Mouse (Mus musculus) neural tube, embryonic 13.5 days (tissue): Measurements from ENCODE around the gene Rnaseh2b. TPM values are rescaled to one million over a fixed set of nuclear protein-coding genes. Genes with fewer than 3 reads are reported as not detected.

Experiments used
- ATAC-seq: fragments of 200-750 bp; cut with Nextera tagmentation; 2 replicates; pipeline ENCODE4 v1.8.0; 2017; ENCODE audit warnings: low read depth, mild to moderate bottlenecking, moderate TSS enrichment, moderate library complexity
- H3K27ac ChIP-seq: fragments of 300-500 bp; sonication (generic); replicated peaks from 2 replicates; pipeline ENCODE4 v1.5.1; 2015; ENCODE audit warnings: moderate library complexity, mild to moderate bottlenecking, inconsistent platforms
- H3K27me3 ChIP-seq: fragments of 300-500 bp; sonication (generic); 2 replicates; pipeline ENCODE4 v1.6.1; 2015; ENCODE audit warnings: mild to moderate bottlenecking, inconsistent platforms
- H3K36me3 ChIP-seq: fragments of 300-500 bp; sonication (generic); 2 replicates; pipeline ENCODE4 v1.6.1; 2015; ENCODE audit warnings: mild to moderate bottlenecking, inconsistent platforms
- H3K4me1 ChIP-seq: fragments of 300-500 bp; sonication (generic); replicated peaks from 2 replicates; pipeline ENCODE4 v1.6.1; 2015; ENCODE audit warnings: inconsistent platforms
- H3K4me2 ChIP-seq: fragments of 300-500 bp; sonication (generic); 2 replicates; pipeline ENCODE4 v1.6.1; 2015; ENCODE audit warnings: inconsistent platforms, mild to moderate bottlenecking, moderate library complexity
- H3K4me3 ChIP-seq: fragments of 300-500 bp; sonication (generic); 2 replicates; pipeline ENCODE4 v1.5.1; 2015; ENCODE audit warnings: mild to moderate bottlenecking, inconsistent platforms
- H3K9ac ChIP-seq: fragments of 300-500 bp; sonication (generic); 2 replicates; pipeline ENCODE4 v1.6.1; 2015; ENCODE audit warnings: moderate library complexity, mild to moderate bottlenecking, inconsistent platforms
- H3K9me3 ChIP-seq: fragments of 300-500 bp; sonication (generic); 2 replicates; pipeline ENCODE4 v1.6.1; 2016; ENCODE audit warnings: inconsistent platforms
- WGBS: fragments of 180-500 bp; shearing (Covaris S2); methylation state at CpG from one replicate; pipeline ENCODE4 v1.1.7; 2015; 5-methylcytosine and 5-hydroxymethylcytosine counted together
- polyA plus RNA-seq: library from polyadenylated mRNA; unstranded; fragments of >200 nt; fragmentation: Nextera tagmentation; extraction: Ambion mirVana; gene quantifications from 2 replicates; pipeline ENCODE4 v1.2.1, GENCODE M21; 2015

Rnaseh2b gene
- polyA plus RNA-seq, 1 experiment from 2014 or later: 31.0 TPM

- Histone ChIP-seq H3K9me3 (no peaks in the 10 kb centered on the region; the same call in 1 of the 2 replicates), H3K36me3 (no peaks in the 10 kb centered on the region), H3K4me3 (no peak overlapping the region), H3K27ac (no peak overlapping the region), H3K9ac (no peak overlapping the region), H3K4me1 (no peaks in the 10 kb centered on the region), H3K27me3 (no peaks in the 10 kb centered on the region), H3K4me2 (no peak overlapping the region)
- WGBS: 88% methylated on average over 12 of the region's 12 CpGs
- ATAC-seq: no peak
Observed at GRCm38 (mm10) chr14:62270698-62271396, 21.5 kb upstream of the Rnaseh2b start.

GRCm38 (mm10) chr14:62273604-62274003, 18.8 kb upstream of the Rnaseh2b start:
- no peak overlapping the region for H3K4me3 ChIP-seq
- H3K4me2 ChIP-seq: no peak overlapping the region
- H3K4me1 ChIP-seq: no peaks in the 10 kb centered on the region
- no peaks in the 10 kb centered on the region; the same call in 1 of the 2 replicates for H3K9me3 ChIP-seq
- no peak overlapping the region for H3K9ac ChIP-seq
- no peak overlapping the region for H3K27ac ChIP-seq
- ATAC-seq: no peak
- 94% methylated on average over 3 of the region's 3 CpGs for WGBS
- H3K27me3 ChIP-seq: no peaks in the 10 kb centered on the region
- no peaks in the 10 kb centered on the region for H3K36me3 ChIP-seq

- no peak overlapping the region for H3K27ac ChIP-seq
- WGBS: 76% methylated on average over 2 of the region's 2 CpGs
- peaks cover 5% of the 10 kb centered on the region; the same call in 1 of the 2 replicates for H3K4me1 ChIP-seq
- H3K9ac ChIP-seq: no peak overlapping the region
- H3K36me3 ChIP-seq: no peaks in the 10 kb centered on the region
- no peak overlapping the region for H3K4me2 ChIP-seq
- H3K27me3 ChIP-seq: no peaks in the 10 kb centered on the region
- no peak for ATAC-seq
- no peak overlapping the region for H3K4me3 ChIP-seq
- H3K9me3 ChIP-seq: no peaks in the 10 kb centered on the region
Observed at GRCm38 (mm10) chr14:62282974-62283373, 9.4 kb upstream of the Rnaseh2b start.

- no peak overlapping the region for H3K4me3 ChIP-seq
- no peak overlapping the region for H3K27ac ChIP-seq
- no peak overlapping the region for H3K9ac ChIP-seq
- no peak for ATAC-seq
- peaks cover 14% of the 10 kb centered on the region; the same call in 1 of the 2 replicates for H3K4me1 ChIP-seq
- no peaks in the 10 kb centered on the region for H3K36me3 ChIP-seq
- 95% methylated on average over 3 of the region's 3 CpGs for WGBS
- H3K27me3 ChIP-seq: peaks cover 4% of the 10 kb centered on the region; the same call in 1 of the 2 replicates
- no peaks in the 10 kb centered on the region for H3K9me3 ChIP-seq
- H3K4me2 ChIP-seq: no peak overlapping the region
Observed at GRCm38 (mm10) chr14:62288731-62289130, 3.7 kb upstream of the Rnaseh2b start.

GRCm38 (mm10) chr14:62291406-62291987, 892 bp upstream of the Rnaseh2b start:
- 93% methylated on average over 1 of the region's 1 CpGs for WGBS
- Histone ChIP-seq H3K4me3 (no peak overlapping the region), H3K4me2 (peak overlapping the region; percentile 99)

GRCm38 (mm10) chr14:62292166-62292487, 262 bp upstream of the Rnaseh2b start:
- Histone ChIP-seq H3K36me3 (no peaks in the 10 kb centered on the region), H3K9me3 (no peaks in the 10 kb centered on the region), H3K4me2 (peak overlapping the region; percentile 99), H3K4me3 (peak overlapping the region; percentile 57), H3K9ac (peak overlapping the region; percentile 84), H3K4me1 (peaks cover 14% of the 10 kb centered on the region; the same call in 1 of the 2 replicates), H3K27ac (no peak overlapping the region), H3K27me3 (peaks cover 4% of the 10 kb centered on the region; the same call in 1 of the 2 replicates)
- 44% methylated on average over 6 of the region's 7 CpGs for WGBS
- ATAC-seq: peak; percentile 19; the same call in 1 of the 2 replicates

More at GRCm38 (mm10) chr14:62291406-62291987, 892 bp upstream of the Rnaseh2b start:
- ATAC-seq: no peak
- no peaks in the 10 kb centered on the region for H3K36me3 ChIP-seq
- peaks cover 14% of the 10 kb centered on the region; the same call in 1 of the 2 replicates for H3K4me1 ChIP-seq
- no peaks in the 10 kb centered on the region for H3K9me3 ChIP-seq
- peaks cover 4% of the 10 kb centered on the region; the same call in 1 of the 2 replicates for H3K27me3 ChIP-seq
- H3K27ac ChIP-seq: no peak overlapping the region
- no peak overlapping the region for H3K9ac ChIP-seq

- H3K4me3 ChIP-seq: no peak overlapping the region
- no peak for ATAC-seq
- WGBS: 90% methylated on average over 1 of the region's 1 CpGs
Observed at GRCm38 (mm10) chr14:62298808-62299207, 6.4 kb downstream of the Rnaseh2b start.

GRCm38 (mm10) chr14:62300031-62300430, 7.6 kb downstream of the Rnaseh2b start:
- 68% methylated on average over 3 of the region's 3 CpGs for WGBS
- Histone ChIP-seq H3K27me3 (no peaks in the 10 kb centered on the region), H3K4me2 (no peak overlapping the region), H3K9ac (no peak overlapping the region), H3K9me3 (no peaks in the 10 kb centered on the region), H3K4me1 (no peaks in the 10 kb centered on the region), H3K4me3 (no peak overlapping the region), H3K36me3 (no peaks in the 10 kb centered on the region), H3K27ac (no peak overlapping the region)
- ATAC-seq: no peak

More at GRCm38 (mm10) chr14:62298808-62299207, 6.4 kb downstream of the Rnaseh2b start:
- Histone ChIP-seq H3K9me3 (no peaks in the 10 kb centered on the region), H3K27me3 (no peaks in the 10 kb centered on the region), H3K36me3 (no peaks in the 10 kb centered on the region), H3K4me1 (no peaks in the 10 kb centered on the region), H3K27ac (no peak overlapping the region), H3K9ac (no peak overlapping the region), H3K4me2 (no peak overlapping the region)

- no peaks in the 10 kb centered on the region for H3K9me3 ChIP-seq
- H3K4me3 ChIP-seq: no peak overlapping the region
- H3K9ac ChIP-seq: no peak overlapping the region
- H3K4me2 ChIP-seq: no peak overlapping the region
- H3K27ac ChIP-seq: 0 out of 2 replicates have a peak overlapping the region, but pooled peaks have one; percentile 28
- WGBS: 80% methylated on average over 1 of the region's 1 CpGs
- H3K36me3 ChIP-seq: no peaks in the 10 kb centered on the region
- ATAC-seq: no peak
- peaks cover 17% of the 10 kb centered on the region for H3K4me1 ChIP-seq
- H3K27me3 ChIP-seq: no peaks in the 10 kb centered on the region
Observed at GRCm38 (mm10) chr14:62307555-62307954, 15.2 kb downstream of the Rnaseh2b start.

GRCm38 (mm10) chr14:62309026-62309425, 16.6 kb downstream of the Rnaseh2b start:
- Histone ChIP-seq H3K4me1 (peaks cover 17% of the 10 kb centered on the region), H3K36me3 (no peaks in the 10 kb centered on the region), H3K4me2 (no peak overlapping the region), H3K27me3 (no peaks in the 10 kb centered on the region), H3K27ac (no peak overlapping the region), H3K4me3 (no peak overlapping the region), H3K9ac (no peak overlapping the region), H3K9me3 (no peaks in the 10 kb centered on the region)
- no peak; the same call in 1 of the 2 replicates for ATAC-seq
- 22% methylated on average over 2 of the region's 2 CpGs for WGBS

GRCm38 (mm10) chr14:62311672-62312071, 19.3 kb downstream of the Rnaseh2b start:
- 97% methylated on average over 1 of the region's 1 CpGs for WGBS
- no peaks in the 10 kb centered on the region for H3K9me3 ChIP-seq
- no peak overlapping the region for H3K27ac ChIP-seq
- ATAC-seq: no peak
- peaks cover 17% of the 10 kb centered on the region for H3K4me1 ChIP-seq
- H3K9ac ChIP-seq: no peak overlapping the region
- no peaks in the 10 kb centered on the region for H3K27me3 ChIP-seq
- H3K4me2 ChIP-seq: no peak overlapping the region
- no peak overlapping the region for H3K4me3 ChIP-seq
- no peaks in the 10 kb centered on the region for H3K36me3 ChIP-seq

GRCm38 (mm10) chr14:62322581-62323344, 30.4 kb downstream of the Rnaseh2b start:
- no peaks in the 10 kb centered on the region for H3K36me3 ChIP-seq
- 0 out of 2 replicates have a peak, but pooled peaks cover 4% of the 10 kb centered on the region for H3K4me1 ChIP-seq
- no peak overlapping the region for H3K27ac ChIP-seq
- ATAC-seq: no peak
- 56% methylated on average over 6 of the region's 6 CpGs for WGBS
- no peak overlapping the region for H3K4me2 ChIP-seq
- no peak overlapping the region for H3K4me3 ChIP-seq
- H3K27me3 ChIP-seq: no peaks in the 10 kb centered on the region
- H3K9me3 ChIP-seq: no peaks in the 10 kb centered on the region
- H3K9ac ChIP-seq: no peak overlapping the region
